Mouse (Mus musculus) neural tube, embryonic 10.5 days (tissue): ENCODE results near the gene 4930544G11Rik.

ENCODE experiments used
- DNase-seq: peaks from one replicate; pipeline ENCODE4 v3.0.0-alpha.2; 2017; ENCODE audit warnings: low spot score; ENCODE audit errors: extremely low spot score

The 4930544G11Rik gene

GRCm38 (mm10) chr6:65952309-65952708 is at the start of gene 4930544G11Rik:
4930544G11Rik (plus strand) TSS chr6:65952609.
- DNase-seq = no peak

GRCm38 (mm10) chr6:65906657-65907182 is 45.7 kb upstream of the 4930544G11Rik start:
- no peak for DNase-seq

- no peak for DNase-seq
Measured at GRCm38 (mm10) chr6:65915421-65915820, 37.0 kb upstream of the 4930544G11Rik start.

GRCm38 (mm10) chr6:65921703-65922102 is 30.7 kb upstream of the 4930544G11Rik start:
- no peak for DNase-seq

- DNase-seq = no peak
Measured at GRCm38 (mm10) chr6:65923501-65924084, 28.8 kb upstream of the 4930544G11Rik start.

GRCm38 (mm10) chr6:65925737-65926333 is 26.6 kb upstream of the 4930544G11Rik start:
- DNase-seq = no peak

GRCm38 (mm10) chr6:65930523-65930922 is 21.9 kb upstream of the 4930544G11Rik start:
- no peak for DNase-seq

GRCm38 (mm10) chr6:65932776-65933175 is 19.6 kb upstream of the 4930544G11Rik start:
- no peak for DNase-seq

- no peak for DNase-seq
Measured at GRCm38 (mm10) chr6:65933177-65933576, 19.2 kb upstream of the 4930544G11Rik start.

- DNase-seq = no peak
Measured at GRCm38 (mm10) chr6:65935566-65936281, 16.7 kb upstream of the 4930544G11Rik start.

GRCm38 (mm10) chr6:65950492-65950891 is 1.9 kb upstream of the 4930544G11Rik start:
- no peak for DNase-seq

- DNase-seq = no peak
Measured at GRCm38 (mm10) chr6:65969386-65970111, 17.1 kb downstream of the 4930544G11Rik start.

GRCm38 (mm10) chr6:65970410-65970809 is 18.0 kb downstream of the 4930544G11Rik start:
- DNase-seq = no peak

GRCm38 (mm10) chr6:65992081-65992480 is 39.7 kb downstream of the 4930544G11Rik start:
- no peak for DNase-seq

- DNase-seq = no peak
Measured at GRCm38 (mm10) chr6:65998343-65998742, 45.9 kb downstream of the 4930544G11Rik start.
